Mouse (Mus musculus) bone marrow, adult 2 months (tissue): ENCODE data around the gene Dpf2. TPM values are rescaled to one million over a fixed set of nuclear protein-coding genes. Genes with fewer than 3 reads are reported as not detected.
A peak's percentile ranks its signal among the peaks of the same experiment; 100 is the strongest.

Source experiments
- H3K27ac ChIP-seq: fragments of 200-500 bp; 2 replicates; pipeline ENCODE4 v1.5.1; 2012; ENCODE audit warnings: low read depth, mild to moderate bottlenecking, control low read depth, inconsistent platforms, low read length; ENCODE audit not compliant: control insufficient read depth, poor library complexity, insufficient read depth
- H3K4me1 ChIP-seq: fragments of 200-500 bp; 2 replicates; pipeline ENCODE4 v1.6.1; 2011; ENCODE audit warnings: low read length; ENCODE audit not compliant: control insufficient read depth, insufficient read depth
- H3K4me3 ChIP-seq: fragments of 200-500 bp; replicated peaks from 2 replicates; pipeline ENCODE3; 2011; ENCODE audit warnings: mild to moderate bottlenecking, low read depth, low read length, control low read depth; ENCODE audit not compliant: control insufficient read depth
- CTCF ChIP-seq: fragments of 200-500 bp; IDR thresholded peaks from 2 replicates; pipeline ENCODE4 v1.5.1; 2011; ENCODE audit warnings: low read length, control low read depth; ENCODE audit not compliant: control insufficient read depth, insufficient read depth
- POLR2A ChIP-seq: fragments of 200-500 bp; IDR thresholded peaks from 2 replicates; pipeline ENCODE4 v1.6.1; 2011; ENCODE audit warnings: low read depth, mild to moderate bottlenecking, control low read depth, low read length, borderline replicate concordance; ENCODE audit not compliant: control insufficient read depth
- WGBS: fragments of 180-500 bp; shearing (Covaris S2); methylation state at CpG from one replicate; pipeline ENCODE4 v1.1.7; 2018; 5-methylcytosine and 5-hydroxymethylcytosine counted together
- polyA plus RNA-seq: library from polyadenylated mRNA; stranded (reverse); fragments of >200 nt; gene quantifications from 2 replicates; pipeline ENCODE4 v1.2.4, GENCODE M21; 2011; ENCODE audit warnings: low replicate concordance; ENCODE audit not compliant: missing spikeins, insufficient read depth, insufficient read length

Dpf2 gene
- polyA plus RNA-seq, 1 experiment: 60.8 TPM

DNA sequence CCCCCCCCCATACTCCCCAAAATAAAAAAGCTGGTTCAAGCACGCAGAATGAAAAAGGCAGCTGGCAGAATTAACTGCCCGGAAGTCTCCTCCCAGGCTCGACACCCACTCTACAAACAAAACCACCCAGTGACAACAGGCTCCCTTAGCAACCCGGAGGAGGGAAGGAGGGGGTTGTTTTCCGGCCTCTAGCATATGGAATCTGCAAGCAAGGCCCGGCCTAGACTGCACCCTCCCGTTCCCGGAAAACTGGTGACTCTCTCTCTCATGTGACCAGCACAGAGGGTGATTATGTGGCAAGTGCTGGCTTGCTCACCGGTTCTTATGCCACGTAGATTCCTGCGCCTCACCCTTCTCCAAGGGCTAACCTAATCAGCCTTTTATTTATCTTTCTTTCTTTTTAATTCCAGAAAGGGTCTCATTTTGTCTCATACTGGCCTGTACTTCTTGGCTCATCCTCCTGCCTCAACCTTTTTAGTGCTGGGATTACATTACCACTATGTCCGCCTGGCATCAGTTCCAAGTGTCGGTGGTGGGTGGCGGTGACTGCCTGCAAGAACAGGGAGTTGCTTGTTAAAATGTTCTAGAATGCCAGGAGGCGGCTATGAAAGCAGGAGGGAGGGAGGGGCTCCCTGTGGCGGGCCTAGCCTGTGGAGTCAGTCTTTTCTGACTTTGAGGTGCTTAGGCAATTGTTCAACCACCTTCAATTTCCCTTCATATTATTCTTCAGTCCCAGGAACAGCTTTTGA is 66.1 kb downstream of the Dpf2 start:
- TF ChIP-seq POLR2A: peak; percentile 54; the same call in 1 of the 2 replicates
- 0 out of 2 replicates have a peak, but pooled peaks have one; percentile 16 for TF ChIP-seq CTCF
- Histone ChIP-seq H3K4me1 (peaks cover 7% of the 10 kb centered on the region), H3K4me3 (peak overlapping the region; percentile 49), H3K27ac (peak overlapping the region; percentile 97)
- 3% methylated on average over 16 of the region's 16 CpGs for WGBS

Other genes with a start within 250 kb of the Dpf2 start
- gene Sipa1, start 249.3 kb downstream of the Dpf2 start, polyA plus RNA-seq: 72.2 and 101 TPM in 2 replicates
- gene Map3k11, start 224.3 kb downstream of the Dpf2 start, polyA plus RNA-seq: 26.8 and 60.5 TPM in 2 replicates
- gene Pcnx3, start 224.1 kb downstream of the Dpf2 start, polyA plus RNA-seq: 43.5 and 99.7 TPM in 2 replicates
- not detected in 2 replicates for gene Kcnk7, start 208.6 kb downstream of the Dpf2 start, polyA plus RNA-seq
- 130 and 224 TPM in 2 replicates for gene Ehbp1l1, start 186.7 kb downstream of the Dpf2 start, polyA plus RNA-seq
- 33.5 and 37.8 TPM in 2 replicates for gene Fam89b, start 183.4 kb downstream of the Dpf2 start, polyA plus RNA-seq
- 10.5 and 13.4 TPM in 2 replicates for gene Ltbp3, start 172.1 kb downstream of the Dpf2 start, polyA plus RNA-seq
- gene Scyl1, start 141.6 kb downstream of the Dpf2 start, polyA plus RNA-seq: 26.8 and 38.8 TPM in 2 replicates
- gene Frmd8, start 37.7 kb downstream of the Dpf2 start, polyA plus RNA-seq: 14.3 and 18.1 TPM in 2 replicates
- 11.6 and 24.6 TPM in 2 replicates for gene Slc25a45, start 35.2 kb downstream of the Dpf2 start, polyA plus RNA-seq
- 4.4 and 6.4 TPM in 2 replicates for gene Tigd3, start 18.9 kb downstream of the Dpf2 start, polyA plus RNA-seq
- 2.3 and 5.3 TPM in 2 replicates for gene Cdc42ep2, start 11.8 kb upstream of the Dpf2 start, polyA plus RNA-seq
- gene Pola2, start 51.2 kb upstream of the Dpf2 start, polyA plus RNA-seq: 41.9 and 79.8 TPM in 2 replicates
- 0.80 TPM in 1 of 2 replicates, not detected in the other for gene Slc22a20, start 73.1 kb upstream of the Dpf2 start, polyA plus RNA-seq
- 59.9 and 139 TPM in 2 replicates for gene Capn1, start 102.9 kb upstream of the Dpf2 start, polyA plus RNA-seq
- gene Syvn1, start 133.6 kb upstream of the Dpf2 start, polyA plus RNA-seq: 30.5 and 58.5 TPM in 2 replicates
- 29.9 and 52.5 TPM in 2 replicates for gene Mrpl49, start 144.8 kb upstream of the Dpf2 start, polyA plus RNA-seq
- gene Fau, start 144.8 kb upstream of the Dpf2 start, polyA plus RNA-seq: 2,232 and 4,155 TPM in 2 replicates
- 8.4 and 14.3 TPM in 2 replicates for gene Znhit2, start 148.2 kb upstream of the Dpf2 start, polyA plus RNA-seq
- 5.9 and 12.3 TPM in 2 replicates for gene Tm7sf2, start 155.4 kb upstream of the Dpf2 start, polyA plus RNA-seq
- gene Vps51, start 164.2 kb upstream of the Dpf2 start, polyA plus RNA-seq: 48.4 and 85.1 TPM in 2 replicates
- not detected in 2 replicates for gene Tmem262, start 167.0 kb upstream of the Dpf2 start, polyA plus RNA-seq
- gene Gm28374, start 169.2 kb upstream of the Dpf2 start, polyA plus RNA-seq: not detected in 2 replicates
- gene Zfpl1, start 171.9 kb upstream of the Dpf2 start, polyA plus RNA-seq: 12.2 and 22.8 TPM in 2 replicates
- 28.8 and 31.0 TPM in 2 replicates for gene Cdca5, start 172.0 kb upstream of the Dpf2 start, polyA plus RNA-seq
- gene AC131692.1, start 181.4 kb upstream of the Dpf2 start, polyA plus RNA-seq: 6.6 and 6.9 TPM in 2 replicates
- gene Naaladl1, start 192.8 kb upstream of the Dpf2 start, polyA plus RNA-seq: 5.2 and 5.3 TPM in 2 replicates
- 2.5 and 6.0 TPM in 2 replicates for gene Sac3d1, start 205.6 kb upstream of the Dpf2 start, polyA plus RNA-seq
- gene Snx15, start 215.3 kb upstream of the Dpf2 start, polyA plus RNA-seq: 33.2 and 38.4 TPM in 2 replicates
- 0.93 TPM in 1 of 2 replicates, not detected in the other for gene Batf2, start 228.0 kb upstream of the Dpf2 start, polyA plus RNA-seq
- 19.6 and 20.5 TPM in 2 replicates for gene Arl2, start 228.5 kb upstream of the Dpf2 start, polyA plus RNA-seq